Mouse (Mus musculus) liver, adult 2 months (tissue): ENCODE measurements around the gene Krtap19-9b. TPM values are rescaled to one million over a fixed set of nuclear protein-coding genes. Genes with fewer than 3 reads are reported as not detected.

Source experiments
- DNase-seq: peaks from one replicate; pipeline ENCODE4 v3.0.0-alpha.2; 2011; ENCODE audit warnings: low read depth, low spot score; ENCODE audit errors: extremely low read depth
- H3K27ac ChIP-seq: fragments of 200-500 bp; replicated peaks from 2 replicates; pipeline ENCODE4 v1.5.1; 2012; ENCODE audit warnings: low read depth, mild to moderate bottlenecking, control low read depth, inconsistent platforms, low read length; ENCODE audit not compliant: insufficient read depth
- H3K27me3 ChIP-seq: fragments of 200-500 bp; 2 replicates; pipeline ENCODE4 v1.6.1; 2012; ENCODE audit warnings: mild to moderate bottlenecking, moderate library complexity, low read length, inconsistent platforms; ENCODE audit not compliant: control insufficient read depth, insufficient read depth
- H3K36me3 ChIP-seq: fragments of 200-500 bp; 2 replicates; pipeline ENCODE4 v1.6.1; 2012; ENCODE audit warnings: low read length, inconsistent platforms; ENCODE audit not compliant: control insufficient read depth, insufficient read depth
- H3K4me1 ChIP-seq: fragments of 200-500 bp; 2 replicates; pipeline ENCODE4 v1.6.1; 2011; ENCODE audit warnings: low read length; ENCODE audit not compliant: control insufficient read depth, insufficient read depth
- H3K4me3 ChIP-seq: fragments of 200-500 bp; 2 replicates; pipeline ENCODE4 v1.5.1; 2011; ENCODE audit warnings: low read depth, mild to moderate bottlenecking, control low read depth, low read length, moderate library complexity; ENCODE audit not compliant: insufficient read depth
- H3K79me2 ChIP-seq: fragments of 200-500 bp; 2 replicates; pipeline ENCODE4 v1.6.1; 2012; ENCODE audit warnings: inconsistent platforms, mild to moderate bottlenecking, low read length, moderate library complexity; ENCODE audit not compliant: control insufficient read depth, insufficient read depth
- H3K9ac ChIP-seq: fragments of 200-500 bp; 2 replicates; pipeline ENCODE4 v1.6.1; 2012; ENCODE audit warnings: low read depth, mild to moderate bottlenecking, control low read depth, inconsistent platforms, low read length
- POLR2A ChIP-seq: fragments of 200-500 bp; IDR thresholded peaks from 2 replicates; pipeline ENCODE4 v1.6.1; 2011; ENCODE audit warnings: low read length, control low read depth; ENCODE audit not compliant: insufficient read depth; ENCODE audit errors: extremely low read depth
- WGBS: fragments of 180-500 bp; shearing (Covaris S2); methylation state at CpG from one replicate; pipeline ENCODE4 v1.1.7; 2018; 5-methylcytosine and 5-hydroxymethylcytosine counted together
- polyA plus RNA-seq: library from polyadenylated mRNA; depleted of rRNA; stranded (reverse); fragments of >200 nt; gene quantifications from 2 replicates; pipeline ENCODE4 v1.2.3, GENCODE M21; 2012; rRNA removed
- total RNA-seq: library from RNA; depleted of rRNA; stranded (reverse); fragments of >200 nt; gene quantifications from 2 replicates; pipeline ENCODE4 v1.2.3, GENCODE M21; 2014; rRNA removed

Gene Krtap19-9b
- total and polyA plus RNA-seq, 2 experiments: not detected

GRCm38 (mm10) chr16:88884989-88885388, 47.1 kb downstream of the Krtap19-9b start, which contains the start of gene Krtap19-4:
TSS of gene Krtap19-4 (minus strand) at chr16:88885089.
- no peak for DNase-seq
- TF ChIP-seq POLR2A: no peak
- no peak within 1 kb of the TSS for H3K27ac ChIP-seq
- 85% methylated on average over 5 of the region's 5 CpGs for WGBS
- no peak within 1 kb of the TSS for H3K4me3 ChIP-seq
- H3K36me3 ChIP-seq: no peaks in the 10 kb centered on the region
- H3K9ac ChIP-seq: no peak within 1 kb of the TSS
- H3K79me2 ChIP-seq: no peaks in the 10 kb centered on the region
- H3K4me1 ChIP-seq: no peaks in the 10 kb centered on the region
- H3K27me3 ChIP-seq: no peaks in the 10 kb centered on the region

Other genes starting within 250 kb of the Krtap19-9b start
- gene 2310061N02Rik, start 224.3 kb downstream of the Krtap19-9b start, total RNA-seq: not detected in 2 replicates
- not detected in 2 replicates for gene 2310061N02Rik, start 224.3 kb downstream of the Krtap19-9b start, polyA plus RNA-seq
- not detected in 2 replicates for gene Krtap13-1, start 203.4 kb downstream of the Krtap19-9b start, total RNA-seq
- gene Krtap13-1, start 203.4 kb downstream of the Krtap19-9b start, polyA plus RNA-seq: not detected in 2 replicates
- gene Krtap13, start 180.6 kb downstream of the Krtap19-9b start, total RNA-seq: not detected in 2 replicates
- gene Krtap13, start 180.6 kb downstream of the Krtap19-9b start, polyA plus RNA-seq: not detected in 2 replicates
- gene 2310034C09Rik, start 173.4 kb downstream of the Krtap19-9b start, total RNA-seq: not detected in 2 replicates
- not detected in 2 replicates for gene 2310034C09Rik, start 173.4 kb downstream of the Krtap19-9b start, polyA plus RNA-seq
- not detected in 2 replicates for gene 2310057N15Rik, start 158.1 kb downstream of the Krtap19-9b start, total RNA-seq
- gene 2310057N15Rik, start 158.1 kb downstream of the Krtap19-9b start, polyA plus RNA-seq: not detected in 2 replicates
- gene Gm5965, start 154.4 kb downstream of the Krtap19-9b start, total RNA-seq: not detected in 2 replicates
- gene Gm5965, start 154.4 kb downstream of the Krtap19-9b start, polyA plus RNA-seq: not detected in 2 replicates
- gene Gm20741, start 120.0 kb downstream of the Krtap19-9b start, total RNA-seq: not detected in 2 replicates
- gene Gm20741, start 120.0 kb downstream of the Krtap19-9b start, polyA plus RNA-seq: not detected in 2 replicates
- not detected in 2 replicates for gene Krtap15, start 112.0 kb downstream of the Krtap19-9b start, total RNA-seq
- not detected in 2 replicates for gene Krtap15, start 112.0 kb downstream of the Krtap19-9b start, polyA plus RNA-seq
- not detected in 2 replicates for gene Krtap14, start 106.1 kb downstream of the Krtap19-9b start, total RNA-seq
- gene Krtap14, start 106.1 kb downstream of the Krtap19-9b start, polyA plus RNA-seq: not detected in 2 replicates
- not detected in 2 replicates for gene Krtap19-1, start 62.9 kb downstream of the Krtap19-9b start, total RNA-seq
- gene Krtap19-1, start 62.9 kb downstream of the Krtap19-9b start, polyA plus RNA-seq: not detected in 2 replicates
- not detected in 2 replicates for gene Krtap19-2, start 58.0 kb downstream of the Krtap19-9b start, total RNA-seq
- not detected in 2 replicates for gene Krtap19-2, start 58.0 kb downstream of the Krtap19-9b start, polyA plus RNA-seq
- not detected in 2 replicates for gene Krtap19-3, start 54.2 kb downstream of the Krtap19-9b start, total RNA-seq
- not detected in 2 replicates for gene Krtap19-3, start 54.2 kb downstream of the Krtap19-9b start, polyA plus RNA-seq
- gene Krtap19-4, start 47.2 kb downstream of the Krtap19-9b start, total RNA-seq: not detected in 2 replicates
- not detected in 2 replicates for gene Krtap19-4, start 47.2 kb downstream of the Krtap19-9b start, polyA plus RNA-seq
- not detected in 2 replicates for gene Krtap19-5, start 35.8 kb downstream of the Krtap19-9b start, total RNA-seq
- gene Krtap19-5, start 35.8 kb downstream of the Krtap19-9b start, polyA plus RNA-seq: not detected in 2 replicates
- gene Krtap16-3, start 30.6 kb upstream of the Krtap19-9b start, total RNA-seq: not detected in 2 replicates
- not detected in 2 replicates for gene Krtap16-3, start 30.6 kb upstream of the Krtap19-9b start, polyA plus RNA-seq
- gene Krtap22-2, start 78.5 kb upstream of the Krtap19-9b start, total RNA-seq: not detected in 2 replicates
- gene Krtap22-2, start 78.5 kb upstream of the Krtap19-9b start, polyA plus RNA-seq: not detected in 2 replicates
- gene Gm10229, start 83.0 kb upstream of the Krtap19-9b start, total RNA-seq: not detected in 2 replicates
- not detected in 2 replicates for gene Gm10229, start 83.0 kb upstream of the Krtap19-9b start, polyA plus RNA-seq
- gene Krtap6-1, start 99.4 kb upstream of the Krtap19-9b start, total RNA-seq: not detected in 2 replicates
- not detected in 2 replicates for gene Krtap6-1, start 99.4 kb upstream of the Krtap19-9b start, polyA plus RNA-seq
- not detected in 2 replicates for gene Gm10228, start 109.2 kb upstream of the Krtap19-9b start, total RNA-seq
- gene Gm10228, start 109.2 kb upstream of the Krtap19-9b start, polyA plus RNA-seq: not detected in 2 replicates
- gene Krtap6-5, start 115.6 kb upstream of the Krtap19-9b start, total RNA-seq: not detected in 2 replicates
- gene Krtap6-5, start 115.6 kb upstream of the Krtap19-9b start, polyA plus RNA-seq: not detected in 2 replicates
- not detected in 2 replicates for gene 1110025L11Rik, start 131.7 kb upstream of the Krtap19-9b start, total RNA-seq
- not detected in 2 replicates for gene 1110025L11Rik, start 131.7 kb upstream of the Krtap19-9b start, polyA plus RNA-seq
- not detected in 2 replicates for gene Krtap6-3, start 151.8 kb upstream of the Krtap19-9b start, total RNA-seq
- not detected in 2 replicates for gene Krtap6-3, start 151.8 kb upstream of the Krtap19-9b start, polyA plus RNA-seq
- gene Gm6358, start 208.6 kb upstream of the Krtap19-9b start, total RNA-seq: not detected in 2 replicates
- not detected in 2 replicates for gene Gm6358, start 208.6 kb upstream of the Krtap19-9b start, polyA plus RNA-seq
- gene Gm10061, start 218.8 kb upstream of the Krtap19-9b start, total RNA-seq: not detected in 2 replicates
- gene Gm10061, start 218.8 kb upstream of the Krtap19-9b start, polyA plus RNA-seq: not detected in 2 replicates
- gene Gm9789, start 225.7 kb upstream of the Krtap19-9b start, total RNA-seq: not detected in 2 replicates
- not detected in 2 replicates for gene Gm9789, start 225.7 kb upstream of the Krtap19-9b start, polyA plus RNA-seq
- not detected in 2 replicates for gene Gm7735, start 237.2 kb upstream of the Krtap19-9b start, total RNA-seq
- gene Gm7735, start 237.2 kb upstream of the Krtap19-9b start, polyA plus RNA-seq: not detected in 2 replicates
- gene 1110057P08Rik, start 242.5 kb upstream of the Krtap19-9b start, total RNA-seq: not detected in 2 replicates
- gene 1110057P08Rik, start 242.5 kb upstream of the Krtap19-9b start, polyA plus RNA-seq: not detected in 2 replicates